8 mouse cellular contexts compared by ENCODE assay signal in the genomic region with DNA sequence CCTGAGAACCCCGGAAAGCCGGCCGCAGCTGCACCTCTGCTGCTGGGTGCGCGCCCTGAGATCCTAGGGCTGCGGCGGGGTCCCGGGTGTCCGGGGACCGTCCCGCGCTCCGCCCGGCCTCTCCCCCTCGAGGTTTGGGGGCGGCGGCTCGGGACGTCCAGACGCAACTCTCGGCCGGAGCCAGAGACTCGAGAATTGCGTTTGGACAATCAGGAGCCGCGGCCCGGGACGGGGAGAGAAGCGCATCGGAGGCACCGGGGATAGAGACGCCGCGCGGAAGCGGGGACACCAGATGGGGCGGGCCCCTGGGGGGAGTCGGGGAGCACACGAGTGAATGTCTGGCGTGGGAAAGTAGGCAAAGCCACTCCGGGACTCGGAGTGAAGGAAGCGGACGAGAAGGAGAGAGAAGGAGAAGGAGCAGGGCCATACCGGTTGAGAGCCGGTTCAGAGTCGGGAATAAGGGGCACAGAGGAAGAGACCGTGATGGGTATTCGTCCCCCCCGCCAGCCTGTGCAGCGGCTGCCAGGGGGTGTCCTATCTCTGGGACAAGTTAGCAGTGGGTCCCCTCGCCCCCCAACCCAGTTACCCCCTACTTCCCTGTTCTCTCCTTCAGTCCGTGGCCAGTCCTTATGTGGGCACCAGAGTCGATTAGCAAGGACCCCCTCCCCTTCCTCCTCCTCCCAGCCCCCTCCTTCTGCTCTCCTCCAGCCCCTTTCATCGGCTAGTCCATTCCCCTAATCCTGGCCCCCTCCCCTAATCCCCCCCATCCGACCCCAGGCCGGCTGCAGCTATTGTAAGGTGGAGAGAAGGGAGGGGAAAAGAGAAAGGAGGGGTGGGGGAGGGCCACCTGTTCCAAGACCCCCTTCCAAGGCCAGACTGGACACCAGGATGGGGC. TPM values are rescaled to one million over a fixed set of nuclear protein-coding genes. Genes with fewer than 3 reads are reported as not detected.
DNase-seq lines count a peak whose midpoint lies in the region; ATAC-seq and TF ChIP-seq lines count a peak whose summit lies in the region.

No protein-coding gene starts in this region.

- no peaks in the 10 kb centered on the region for H3K27me3 ChIP-seq in ES-Bruce4 (ENCODE audit: control insufficient read depth, insufficient read depth, low read length, poor library complexity, severe bottlenecking)
- no peaks in the 10 kb centered on the region for H3K27me3 ChIP-seq in midbrain, embryonic 15.5 days (replicated peaks)

- no peak for TF ChIP-seq CTCF in ES-Bruce4 (IDR thresholded peaks at IDR 0.05; ENCODE audit: low read depth, low read length)

- under 1% methylated on average over 54 of the region's 57 CpGs for WGBS in midbrain, embryonic 15.5 days

- peak overlapping the region; percentile 90 for H3K4me2 ChIP-seq in midbrain, embryonic 15.5 days

- TF ChIP-seq EP300 in ES-Bruce4 (IDR thresholded peaks at IDR 0.05; ENCODE audit: insufficient read depth, low read depth, low read length), result no peak

- peak overlapping the region; percentile 92 for H3K9ac ChIP-seq in ES-Bruce4 (ENCODE audit: low read depth, poor library complexity, severe bottlenecking)
- H3K9ac ChIP-seq in midbrain, embryonic 15.5 days, result peak overlapping the region; percentile 81

- intact Hi-C loops in heart, postnatal 10 days (cut with DNase I), result no loop called here

- peaks cover 18% of the 10 kb centered on the region for H3K36me3 ChIP-seq in ES-Bruce4 (ENCODE audit: control insufficient read depth, insufficient read depth, low read length, poor library complexity, severe bottlenecking)
- H3K36me3 ChIP-seq in midbrain, embryonic 15.5 days (replicated peaks), result peaks cover 15% of the 10 kb centered on the region; the same call in 1 of the 2 replicates

- H3K4me1 ChIP-seq in ES-Bruce4 (ENCODE audit: control insufficient read depth, insufficient read depth, low read length), result peaks cover 8% of the 10 kb centered on the region
- peaks cover 65% of the 10 kb centered on the region for H3K4me1 ChIP-seq in midbrain, embryonic 15.5 days

- no peak for TF ChIP-seq POLR2A in ES-Bruce4 (IDR thresholded peaks at IDR 0.05; ENCODE audit: insufficient read depth, low read length)

- peaks cover 5% of the 10 kb centered on the region; the same call in 1 of the 2 replicates for H3K9me3 ChIP-seq in ES-Bruce4 (replicated peaks; ENCODE audit: control insufficient read depth, insufficient read depth, low read length, poor library complexity, severe bottlenecking)
- H3K9me3 ChIP-seq in midbrain, embryonic 15.5 days, result no peaks in the 10 kb centered on the region

- ATAC-seq in inflammation-experienced regulatory T-cells, adult 6 months, result peak; percentile 5
- peak; percentile 2; the same call in 1 of the 2 replicates for ATAC-seq in midbrain, embryonic 15.5 days (replicated peaks)
- no peak for ATAC-seq in megakaryocyte progenitor cell, adult 5-6 weeks (replicated peaks; ENCODE audit: poor library complexity)

- peak overlapping the region; percentile 74 for H3K4me3 ChIP-seq in ES-Bruce4 (ENCODE audit: low read depth, low read length)
- peak overlapping the region; percentile 75 for H3K4me3 ChIP-seq in midbrain, embryonic 15.5 days

- DNase-seq in heart, adult 11 months, result peak; percentile 92
- DNase-seq in heart, postnatal 10 days, result no peak
- DNase-seq in embryo, embryonic 9.5 days (ENCODE audit: extremely low spot score), result peak; percentile 57
- no peak for DNase-seq in urinary bladder, postnatal 4 days (ENCODE audit: low spot score in 2 of 2)

- H3K27ac ChIP-seq in ES-Bruce4 (ENCODE audit: insufficient read depth, low read length), result no peak overlapping the region
- H3K27ac ChIP-seq in midbrain, embryonic 15.5 days, result peak overlapping the region; percentile 99

RNA-seq across cellular contexts. Expression of gene Ring1, which starts 0.6 kb away (rescaled TPM):
- total RNA-seq in heart, postnatal 10 days (2021), result 10 to 100 TPM; 16.5 to 17.6 TPM
- 8.1 and 11.4 TPM in 2 replicates for polyA plus RNA-seq in ES-Bruce4 (2011; ENCODE audit: insufficient read depth, insufficient read length, low read depth, missing spikeins)
- 1 to 10 TPM; 1.6 to 2.8 (median 2.5) TPM for polyA plus RNA-seq in inflammation-experienced regulatory T-cells, adult 6 months (2017; shearing (Covaris generic))
- 22.8 and 26.3 TPM in 2 replicates for polyA plus RNA-seq in midbrain, embryonic 15.5 days (2015; fragmentation: Nextera tagmentation; extraction: Ambion mirVana)
- 8.1 and 9.6 TPM in 2 replicates for total RNA-seq in megakaryocyte progenitor cell, adult 5-6 weeks (2015)
- total RNA-seq in megakaryocyte progenitor cell, adult 5-6 weeks (2017), result 9.8 and 12.7 TPM in 2 replicates

RNA-seq across cellular contexts. Expression of gene H2-Ke6, which starts 2.8 kb away (rescaled TPM):
- total RNA-seq in heart, postnatal 10 days (2021), result 10 to 100 TPM; 80.8 to 88.1 TPM
- polyA plus RNA-seq in ES-Bruce4 (2011; ENCODE audit: insufficient read depth, insufficient read length, low read depth, missing spikeins), result 19.0 and 26.1 TPM in 2 replicates
- polyA plus RNA-seq in inflammation-experienced regulatory T-cells, adult 6 months (2017; shearing (Covaris generic)), result 10 to 100 TPM; 28.0 to 31.5 (median 30.7) TPM
- polyA plus RNA-seq in midbrain, embryonic 15.5 days (2015; fragmentation: Nextera tagmentation; extraction: Ambion mirVana), result 65.6 and 74.1 TPM in 2 replicates
- total RNA-seq in megakaryocyte progenitor cell, adult 5-6 weeks (2015), result 61.7 and 65.6 TPM in 2 replicates
- 36.6 and 46.5 TPM in 2 replicates for total RNA-seq in megakaryocyte progenitor cell, adult 5-6 weeks (2017)

RNA-seq across cellular contexts. Expression of gene Slc39a7, which starts 6.4 kb away (rescaled TPM):
- total RNA-seq in heart, postnatal 10 days (2021), result 10 to 100 TPM; 81.7 to 84.4 TPM
- 57.2 and 68.8 TPM in 2 replicates for polyA plus RNA-seq in ES-Bruce4 (2011; ENCODE audit: insufficient read depth, insufficient read length, low read depth, missing spikeins)
- polyA plus RNA-seq in inflammation-experienced regulatory T-cells, adult 6 months (2017; shearing (Covaris generic)), result 10 to 100 TPM; 40.8 to 49.3 (median 44.7) TPM
- 178 and 184 TPM in 2 replicates for polyA plus RNA-seq in midbrain, embryonic 15.5 days (2015; fragmentation: Nextera tagmentation; extraction: Ambion mirVana)
- 6.2 and 9.5 TPM in 2 replicates for total RNA-seq in megakaryocyte progenitor cell, adult 5-6 weeks (2015)
- 101 and 107 TPM in 2 replicates for total RNA-seq in megakaryocyte progenitor cell, adult 5-6 weeks (2017)

RNA-seq across cellular contexts. Expression of gene Rxrb, which starts 6.5 kb away (rescaled TPM):
- 10 to 100 TPM; 45.4 to 46.7 TPM for total RNA-seq in heart, postnatal 10 days (2021)
- 37.7 and 38.2 TPM in 2 replicates for polyA plus RNA-seq in ES-Bruce4 (2011; ENCODE audit: insufficient read depth, insufficient read length, low read depth, missing spikeins)
- polyA plus RNA-seq in inflammation-experienced regulatory T-cells, adult 6 months (2017; shearing (Covaris generic)), result 10 to 100 TPM in 2 of 3 experiments, 1 to 10 TPM in 1; 7.8 to 10.6 (median 10.1) TPM
- polyA plus RNA-seq in midbrain, embryonic 15.5 days (2015; fragmentation: Nextera tagmentation; extraction: Ambion mirVana), result 64.7 and 65.5 TPM in 2 replicates
- 22.1 and 22.2 TPM in 2 replicates for total RNA-seq in megakaryocyte progenitor cell, adult 5-6 weeks (2015)
- total RNA-seq in megakaryocyte progenitor cell, adult 5-6 weeks (2017), result 34.2 and 42.6 TPM in 2 replicates

RNA-seq across cellular contexts. Expression of gene Col11a2, which starts 14.1 kb away (rescaled TPM):
- 1 to 10 TPM; 1.5 to 1.8 TPM for total RNA-seq in heart, postnatal 10 days (2021)
- polyA plus RNA-seq in ES-Bruce4 (2011; ENCODE audit: insufficient read depth, insufficient read length, low read depth, missing spikeins), result 0.82 and 0.85 TPM in 2 replicates
- polyA plus RNA-seq in inflammation-experienced regulatory T-cells, adult 6 months (2017; shearing (Covaris generic)), result under 1 TPM in 1 of 3 experiments, not detected in 2; 0.21 TPM
- polyA plus RNA-seq in midbrain, embryonic 15.5 days (2015; fragmentation: Nextera tagmentation; extraction: Ambion mirVana), result 3.2 and 4.8 TPM in 2 replicates
- total RNA-seq in megakaryocyte progenitor cell, adult 5-6 weeks (2015), result 0.83 and 0.94 TPM in 2 replicates
- 1.9 and 3.1 TPM in 2 replicates for total RNA-seq in megakaryocyte progenitor cell, adult 5-6 weeks (2017)

Comparison
In these comparisons a context has a peak if more than half of its experiments do, and no peak if none do; other contexts are left out.
1. DNase-seq: peak in heart, adult 11 months (single experiment) and embryo, embryonic 9.5 days (single experiment); none in heart, postnatal 10 days (0 of 2) and urinary bladder, postnatal 4 days (0 of 2).